Mouse (Mus musculus) myocyte (in vitro differentiated cells): ENCODE data around the gene Pgf. TPM values are rescaled to one million over a fixed set of nuclear protein-coding genes. Genes with fewer than 3 reads are reported as not detected.

Source experiments
- H3K27me3 ChIP-seq: one replicate; pipeline ENCODE4 v1.6.1; 2011; ENCODE audit not compliant: control insufficient read depth, insufficient read depth, insufficient read length
- H3K36me3 ChIP-seq: one replicate; pipeline ENCODE4 v1.6.1; 2011; ENCODE audit not compliant: control insufficient read depth, insufficient read depth
- H3K4me2 ChIP-seq: one replicate; pipeline ENCODE4 v1.6.1; 2011; ENCODE audit warnings: low read depth, control low read depth
- H3K4me3 ChIP-seq: one replicate; pipeline ENCODE4 v1.5.1; 2011; ENCODE audit warnings: mild to moderate bottlenecking, control low read depth, moderate library complexity
- H3K79me2 ChIP-seq: one replicate; pipeline ENCODE4 v1.6.1; 2011; ENCODE audit not compliant: control insufficient read depth, insufficient read depth
- H3ac ChIP-seq: one replicate; pipeline ENCODE4 v1.6.1; 2011; ENCODE audit not compliant: control insufficient read depth, insufficient read length
- CEBPB ChIP-seq: IDR thresholded peaks from 2 replicates; pipeline ENCODE4 v1.6.1; 2011; ENCODE audit warnings: mild to moderate bottlenecking, moderate library complexity; ENCODE audit not compliant: poor library complexity, insufficient read depth, severe bottlenecking
- E2F4 ChIP-seq: IDR thresholded peaks from one replicate; pipeline ENCODE4 v1.6.1; 2011; ENCODE audit warnings: mild to moderate bottlenecking, control low read depth, moderate library complexity; ENCODE audit not compliant: insufficient read depth
- MAX ChIP-seq: IDR thresholded peaks from one replicate; pipeline ENCODE4 v1.6.1; 2011; ENCODE audit warnings: low read depth, mild to moderate bottlenecking, control low read depth
- MYOD1 ChIP-seq, 3 experiments: IDR thresholded peaks; one replicate each; pipeline ENCODE4 v1.6.1; 2011; ENCODE audit warnings: control low read depth in 2 of 3, low read depth in 2 of 3, mild to moderate bottlenecking in 2 of 3, moderate library complexity in 1 of 3; ENCODE audit not compliant: insufficient read length in 2 of 3, control insufficient read depth in 1 of 3
- MYOG ChIP-seq, 3 experiments: IDR thresholded peaks; one replicate each; pipeline ENCODE4 v1.6.1; 2011; ENCODE audit warnings: control low read depth in 2 of 3, low read depth in 2 of 3, mild to moderate bottlenecking in 2 of 3; ENCODE audit not compliant: insufficient read length in 2 of 3, control insufficient read depth in 1 of 3, insufficient read depth in 1 of 3
- POLR2A ChIP-seq: IDR thresholded peaks from one replicate; pipeline ENCODE4 v1.6.1; 2011; ENCODE audit warnings: low read depth, mild to moderate bottlenecking, control low read depth, moderate library complexity; ENCODE audit not compliant: insufficient read length
- POLR2AphosphoS2 ChIP-seq: IDR thresholded peaks from one replicate; pipeline ENCODE4 v1.6.1; 2011; ENCODE audit warnings: low read depth, control low read depth; ENCODE audit not compliant: insufficient read length
- REST ChIP-seq: IDR thresholded peaks from one replicate; pipeline ENCODE4 v1.6.1; 2011; ENCODE audit warnings: mild to moderate bottlenecking, control low read depth, moderate library complexity; ENCODE audit not compliant: insufficient read depth, insufficient read length
- SRF ChIP-seq: IDR thresholded peaks from one replicate; pipeline ENCODE4 v1.6.1; 2011; ENCODE audit warnings: low read depth; ENCODE audit not compliant: control insufficient read depth, insufficient read length
- TCF12 ChIP-seq: IDR thresholded peaks from one replicate; pipeline ENCODE4 v1.6.1; 2011; ENCODE audit warnings: mild to moderate bottlenecking, control low read depth; ENCODE audit not compliant: poor library complexity, insufficient read depth, severe bottlenecking
- TCF3 ChIP-seq: IDR thresholded peaks from one replicate; pipeline ENCODE4 v1.6.1; 2011; ENCODE audit warnings: low read depth, control low read depth; ENCODE audit not compliant: insufficient read length
- USF1 ChIP-seq: IDR thresholded peaks from one replicate; pipeline ENCODE4 v1.6.1; 2011; ENCODE audit warnings: low read depth, mild to moderate bottlenecking, control low read depth, moderate library complexity
- polyA plus RNA-seq: library from polyadenylated mRNA; unstranded; fragments of >200 nt; fragmentation: generic; extraction: Trizol; gene quantifications from one replicate; pipeline ENCODE4 v1.2.1, GENCODE M21; 2012; ENCODE audit warnings: missing spikeins

The Pgf gene
- polyA plus RNA-seq, 1 experiment = 41.9 TPM

DNA sequence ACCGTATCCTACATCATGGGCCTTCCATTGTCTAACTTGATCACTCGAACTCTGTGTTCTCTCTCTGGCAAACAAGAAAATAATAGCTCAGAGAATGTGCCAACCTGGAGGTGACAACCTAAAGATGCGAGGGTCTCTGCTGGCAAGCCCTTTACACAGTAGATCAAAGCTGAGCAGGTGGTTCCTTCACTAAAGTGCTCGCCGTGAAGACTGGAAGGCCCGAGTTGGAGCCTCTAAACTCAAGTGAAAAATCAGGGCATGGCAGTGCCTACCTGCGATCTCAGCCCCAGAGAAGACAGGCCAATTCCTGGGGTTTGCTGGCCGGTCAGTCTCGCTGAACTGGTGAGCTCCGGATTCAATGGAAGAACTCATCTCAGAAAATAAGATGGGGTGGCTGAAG is 15.6 kb upstream of the Pgf start:
- peak overlapping the region; percentile 70 for H3K4me2 ChIP-seq
- H3K36me3 ChIP-seq = no peaks in the 10 kb centered on the region
- H3ac ChIP-seq = no peak overlapping the region
- H3K4me3 ChIP-seq = no peak overlapping the region
- no peaks in the 10 kb centered on the region for H3K79me2 ChIP-seq
- H3K27me3 ChIP-seq = no peaks in the 10 kb centered on the region
- TF ChIP-seq TCF12 (no peak), E2F4 (no peak)

DNA sequence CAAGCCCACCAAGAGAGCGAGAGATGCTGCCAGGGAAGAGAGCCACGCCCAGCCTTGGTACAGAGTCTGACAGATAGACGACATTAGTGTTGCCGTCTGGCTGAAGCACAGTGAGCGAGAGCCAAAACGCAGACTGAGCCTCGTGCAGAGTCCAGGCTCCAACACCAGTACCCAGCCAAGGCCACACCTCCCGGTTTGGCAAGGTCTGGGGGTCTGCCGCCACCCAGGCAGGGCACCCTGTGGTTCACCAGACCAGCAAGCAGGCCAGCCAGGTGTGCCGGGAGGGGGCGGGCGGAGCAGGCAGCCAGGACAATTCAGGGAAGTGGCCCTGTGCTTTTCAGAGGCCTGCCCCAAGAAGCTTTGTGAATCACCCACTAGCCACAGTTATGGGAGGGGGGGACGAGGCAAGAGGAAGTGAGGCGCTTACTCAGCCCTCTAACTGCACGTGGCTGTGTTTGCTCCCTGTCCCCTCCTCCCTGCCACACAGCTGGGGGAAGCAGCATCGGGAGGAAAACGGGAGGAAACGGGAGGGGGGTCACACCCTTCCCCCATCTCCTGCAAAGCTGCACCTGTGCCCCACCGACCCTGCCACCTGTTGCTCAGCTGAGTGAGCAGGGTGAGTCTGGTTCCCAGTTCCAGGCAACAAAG is 15.0 kb upstream of the Pgf start:
- TF ChIP-seq POLR2A = peak; percentile 30
- TF ChIP-seq TCF12 = peak; percentile 53
- TF ChIP-seq MYOD1 (IDR thresholded peaks at IDR 0.05; ENCODE audit: control insufficient read depth in 1 of 3, insufficient read length in 2 of 3, low read depth in 2 of 3) = peak in 2 of 3 experiments; percentile 84 to 92
- TF ChIP-seq E2F4 = no peak
- TF ChIP-seq MYOG (IDR thresholded peaks at IDR 0.05; ENCODE audit: control insufficient read depth in 1 of 3, insufficient read depth in 1 of 3, insufficient read length in 2 of 3, low read depth in 2 of 3) = peak in 2 of 3 experiments; percentile 54 to 85
- peak; percentile 39 for TF ChIP-seq TCF3
- no peak overlapping the region for H3ac ChIP-seq
- peak overlapping the region; percentile 70 for H3K4me2 ChIP-seq
- no peak overlapping the region for H3K4me3 ChIP-seq
- H3K27me3 ChIP-seq = no peaks in the 10 kb centered on the region
- no peaks in the 10 kb centered on the region for H3K79me2 ChIP-seq
- no peaks in the 10 kb centered on the region for H3K36me3 ChIP-seq

DNA sequence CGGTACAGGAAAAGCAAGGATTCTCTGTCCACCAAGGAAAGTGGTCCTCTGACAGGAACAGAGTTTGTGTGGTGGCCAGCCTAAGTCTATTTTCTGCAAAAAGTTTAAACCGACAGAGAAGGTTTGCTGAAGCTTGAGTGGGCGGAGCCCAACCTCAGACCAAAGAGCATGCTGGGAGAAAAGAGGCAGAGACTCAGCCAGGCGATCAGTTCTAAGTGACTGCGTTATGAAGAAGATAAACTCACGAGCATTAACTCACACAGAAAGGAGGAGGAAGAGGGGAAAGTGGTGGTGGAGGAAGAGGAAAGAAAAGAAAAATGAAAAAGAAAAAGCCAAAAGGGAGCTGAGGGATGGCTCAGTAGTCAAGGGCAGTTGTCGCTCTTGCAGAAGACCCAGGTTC is 12.7 kb upstream of the Pgf start:
- no peak overlapping the region for H3K4me3 ChIP-seq
- no peak for TF ChIP-seq MAX
- no peak for TF ChIP-seq TCF3
- no peak for TF ChIP-seq CEBPB
- TF ChIP-seq E2F4 = no peak
- TF ChIP-seq MYOG (IDR thresholded peaks at IDR 0.05; ENCODE audit: control insufficient read depth in 1 of 3, insufficient read depth in 1 of 3, insufficient read length in 2 of 3, low read depth in 2 of 3) = no peak
- no peak for TF ChIP-seq USF1
- no peak for TF ChIP-seq POLR2AphosphoS2
- TF ChIP-seq TCF12 = no peak
- TF ChIP-seq MYOD1 (IDR thresholded peaks at IDR 0.05; ENCODE audit: control insufficient read depth in 1 of 3, insufficient read length in 2 of 3, low read depth in 2 of 3) = no peak
- no peak for TF ChIP-seq REST
- TF ChIP-seq POLR2A = no peak
- no peak for TF ChIP-seq SRF
- H3K4me2 ChIP-seq = no peak overlapping the region
- no peaks in the 10 kb centered on the region for H3K36me3 ChIP-seq
- H3K27me3 ChIP-seq = no peaks in the 10 kb centered on the region
- H3ac ChIP-seq = no peak overlapping the region
- H3K79me2 ChIP-seq = no peaks in the 10 kb centered on the region

DNA sequence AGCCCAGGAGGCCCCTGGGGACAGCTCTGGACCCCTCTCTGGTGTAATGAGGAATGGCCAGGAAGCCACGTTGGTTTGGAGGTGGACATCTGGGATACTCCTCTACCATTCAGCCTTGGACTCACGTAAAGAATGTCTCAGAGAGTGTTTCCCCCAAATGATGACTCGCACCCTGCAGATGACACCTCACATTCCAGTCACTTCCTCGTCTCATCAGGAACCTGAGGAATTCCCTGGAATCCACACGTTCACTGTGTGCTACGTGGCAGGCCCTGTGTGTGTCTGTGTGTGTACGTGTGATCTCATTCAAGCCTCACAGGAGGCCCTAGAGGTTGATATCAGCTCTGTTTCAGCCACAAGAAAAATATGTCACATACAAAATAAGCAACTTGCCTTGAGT is 8.8 kb upstream of the Pgf start:
- Histone ChIP-seq H3ac (no peak overlapping the region), H3K79me2 (no peaks in the 10 kb centered on the region), H3K4me3 (no peak overlapping the region), H3K4me2 (peak overlapping the region; percentile 71), H3K36me3 (no peaks in the 10 kb centered on the region), H3K27me3 (no peaks in the 10 kb centered on the region)
- TF ChIP-seq TCF12 = no peak
- peak in 1 of 3 experiments; percentile 16 for TF ChIP-seq MYOD1 (IDR thresholded peaks at IDR 0.05; ENCODE audit: control insufficient read depth in 1 of 3, insufficient read length in 2 of 3, low read depth in 2 of 3)

DNA sequence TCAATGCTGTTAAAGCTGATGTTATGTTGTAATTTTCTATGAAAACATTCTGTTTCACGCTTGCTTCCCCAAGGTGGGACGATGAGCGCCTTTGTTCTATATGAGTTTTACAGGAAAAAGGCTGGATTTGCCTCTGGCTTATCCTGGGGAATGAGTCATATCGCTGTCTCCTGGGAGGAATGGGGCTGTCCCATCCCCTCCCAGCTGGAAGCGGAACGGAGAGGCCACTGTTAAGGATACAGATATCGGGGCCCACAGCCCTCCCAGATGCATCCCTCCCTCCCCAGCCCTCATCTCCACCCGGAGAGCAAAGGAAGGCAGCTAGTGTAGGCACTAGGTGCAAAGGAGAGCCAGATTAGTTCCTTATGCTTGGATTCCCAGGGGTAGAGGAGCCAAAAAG is 8.2 kb upstream of the Pgf start:
- no peak overlapping the region for H3K4me3 ChIP-seq
- no peaks in the 10 kb centered on the region for H3K27me3 ChIP-seq
- TF ChIP-seq REST (no peak), TCF12 (no peak), POLR2A (no peak), CEBPB (no peak), POLR2AphosphoS2 (no peak), MAX (no peak), SRF (no peak), MYOD1 (IDR thresholded peaks at IDR 0.05; ENCODE audit: control insufficient read depth in 1 of 3, insufficient read length in 2 of 3, low read depth in 2 of 3) (no peak), E2F4 (no peak), MYOG (IDR thresholded peaks at IDR 0.05; ENCODE audit: control insufficient read depth in 1 of 3, insufficient read depth in 1 of 3, insufficient read length in 2 of 3, low read depth in 2 of 3) (no peak), USF1 (no peak), TCF3 (no peak)
- no peaks in the 10 kb centered on the region for H3K36me3 ChIP-seq
- no peaks in the 10 kb centered on the region for H3K79me2 ChIP-seq
- no peak overlapping the region for H3ac ChIP-seq
- H3K4me2 ChIP-seq = peak overlapping the region; percentile 71
